Mouse (Mus musculus) intestine, postnatal 0 days (tissue): ENCODE results near the gene Nepn. TPM values are rescaled to one million over a fixed set of nuclear protein-coding genes. Genes with fewer than 3 reads are reported as not detected.

Experiments
- ATAC-seq: fragments of 200-750 bp; cut with Nextera tagmentation; 2 replicates; pipeline ENCODE4 v1.8.0; 2017; ENCODE audit warnings: mild to moderate bottlenecking, moderate TSS enrichment, moderate library complexity
- H3K27ac ChIP-seq: fragments of 300-500 bp; sonication (generic); 2 replicates; pipeline ENCODE4 v1.5.1; 2014; ENCODE audit warnings: mild to moderate bottlenecking, low read depth, low read length, moderate library complexity
- H3K27me3 ChIP-seq: fragments of 300-500 bp; sonication (generic); replicated peaks from 2 replicates; pipeline ENCODE4 v1.6.1; 2014; ENCODE audit warnings: low read length, mixed read lengths; ENCODE audit not compliant: control insufficient read depth, insufficient read depth
- H3K36me3 ChIP-seq: fragments of 300-500 bp; sonication (generic); 2 replicates; pipeline ENCODE4 v1.6.1; 2014; ENCODE audit warnings: mild to moderate bottlenecking, moderate library complexity; ENCODE audit not compliant: control insufficient read depth, insufficient read depth
- H3K4me1 ChIP-seq: fragments of 300-500 bp; sonication (generic); replicated peaks from 2 replicates; pipeline ENCODE4 v1.6.1; 2014; ENCODE audit warnings: antibody characterized with exemption, low read length, mixed read lengths; ENCODE audit not compliant: control insufficient read depth, insufficient read depth
- H3K4me2 ChIP-seq: fragments of 300-500 bp; sonication (generic); replicated peaks from 2 replicates; pipeline ENCODE4 v1.6.1; 2014; ENCODE audit warnings: low read depth, mild to moderate bottlenecking, moderate library complexity
- H3K4me3 ChIP-seq: fragments of 300-500 bp; sonication (generic); 2 replicates; pipeline ENCODE4 v1.5.1; 2014; ENCODE audit warnings: low read depth, low read length
- H3K9ac ChIP-seq: fragments of 300-500 bp; sonication (generic); 2 replicates; pipeline ENCODE4 v1.6.1; 2014; ENCODE audit warnings: mild to moderate bottlenecking, low read depth, low read length
- H3K9me3 ChIP-seq: fragments of 300-500 bp; sonication (generic); 2 replicates; pipeline ENCODE4 v1.6.1; 2016; ENCODE audit warnings: mixed run types; ENCODE audit not compliant: control insufficient read depth
- CTCF ChIP-seq: sonication (generic); IDR thresholded peaks from 2 replicates; pipeline ENCODE4 v1.5.1; 2016; ENCODE audit warnings: low read depth, mild to moderate bottlenecking, control low read depth, antibody characterized with exemption, moderate library complexity
- WGBS: fragments of 180-500 bp; shearing (Covaris S2); extraction: QIAGEN DNeasy Blood & Tissue Kit; methylation state at CpG from one replicate; pipeline ENCODE4 v1.1.7; 2014; 5-methylcytosine and 5-hydroxymethylcytosine counted together
- polyA plus RNA-seq: library from polyadenylated mRNA; unstranded; fragments of >200 nt; fragmentation: Nextera tagmentation; extraction: Ambion mirVana; gene quantifications from 2 replicates; pipeline ENCODE4 v1.2.1, GENCODE M21; 2015

The Nepn gene
- polyA plus RNA-seq, 1 experiment from 2014 or later: 0.18 TPM

DNA sequence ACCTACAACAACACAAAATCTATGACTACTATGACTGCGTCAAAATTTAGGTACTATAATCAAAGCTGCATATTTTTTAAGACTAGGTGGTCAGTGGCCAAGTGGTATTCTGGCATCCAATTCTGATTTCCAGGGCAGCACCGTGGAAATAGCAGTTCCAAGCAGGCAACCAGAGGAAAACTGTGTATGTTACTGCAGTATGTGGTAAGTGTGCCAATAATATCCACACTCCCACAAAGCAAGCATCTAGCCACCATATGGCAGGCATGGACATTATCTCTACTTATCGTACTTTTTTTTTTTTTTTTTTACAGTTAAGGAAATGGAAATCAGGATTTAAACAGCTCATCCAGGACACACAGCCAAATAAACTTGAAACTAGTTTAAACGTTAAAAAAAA, 20.4 kb upstream of the Nepn start:
- no peak overlapping the region for H3K27ac ChIP-seq
- no peaks in the 10 kb centered on the region for H3K27me3 ChIP-seq
- H3K9me3 ChIP-seq: no peaks in the 10 kb centered on the region
- H3K9ac ChIP-seq: no peak overlapping the region
- no peaks in the 10 kb centered on the region for H3K4me1 ChIP-seq
- no peak overlapping the region for H3K4me3 ChIP-seq
- no peaks in the 10 kb centered on the region for H3K36me3 ChIP-seq
- 76% methylated on average over 4 of the region's 4 CpGs for WGBS
- no peak for TF ChIP-seq CTCF
- no peak for ATAC-seq
- no peak overlapping the region for H3K4me2 ChIP-seq

- H3K9me3 ChIP-seq: no peaks in the 10 kb centered on the region
- no peak overlapping the region for H3K27ac ChIP-seq
- H3K9ac ChIP-seq: no peak overlapping the region
- TF ChIP-seq CTCF: no peak
- H3K4me1 ChIP-seq: 0 out of 2 replicates have a peak, but pooled peaks cover 3% of the 10 kb centered on the region
- H3K36me3 ChIP-seq: no peaks in the 10 kb centered on the region
- WGBS: 39% methylated on average over 4 of the region's 4 CpGs
- H3K4me2 ChIP-seq: no peak overlapping the region
- no peak; the same call in 1 of the 2 replicates for ATAC-seq
- no peaks in the 10 kb centered on the region for H3K27me3 ChIP-seq
- H3K4me3 ChIP-seq: no peak overlapping the region
Observed at GRCm38 (mm10) chr10:52373834-52374233, 14.9 kb upstream of the Nepn start.

DNA sequence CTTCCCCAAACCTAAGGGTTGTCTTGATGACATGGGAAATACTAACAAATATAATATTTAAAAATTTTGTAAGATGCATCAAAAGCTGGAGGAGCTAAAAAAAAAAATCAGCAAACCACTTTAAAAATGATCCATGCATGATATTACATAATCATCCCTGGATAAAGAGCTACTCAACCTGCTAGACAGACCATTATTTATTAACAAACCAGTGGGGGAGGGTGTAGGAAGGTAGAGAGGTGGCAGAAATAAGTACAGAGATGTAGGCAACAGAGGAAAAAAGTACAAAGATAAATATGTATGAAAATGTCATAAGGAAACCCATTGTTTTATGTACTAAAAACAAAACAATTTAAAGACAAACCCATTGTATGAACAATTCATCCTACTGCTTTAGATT, 14.1 kb upstream of the Nepn start:
- Histone ChIP-seq H3K36me3 (no peaks in the 10 kb centered on the region), H3K27ac (no peak overlapping the region), H3K27me3 (no peaks in the 10 kb centered on the region), H3K4me1 (0 out of 2 replicates have a peak, but pooled peaks cover 3% of the 10 kb centered on the region), H3K9ac (no peak overlapping the region), H3K9me3 (no peaks in the 10 kb centered on the region), H3K4me3 (no peak overlapping the region), H3K4me2 (no peak overlapping the region)
- no peak for ATAC-seq
- TF ChIP-seq CTCF: no peak

DNA sequence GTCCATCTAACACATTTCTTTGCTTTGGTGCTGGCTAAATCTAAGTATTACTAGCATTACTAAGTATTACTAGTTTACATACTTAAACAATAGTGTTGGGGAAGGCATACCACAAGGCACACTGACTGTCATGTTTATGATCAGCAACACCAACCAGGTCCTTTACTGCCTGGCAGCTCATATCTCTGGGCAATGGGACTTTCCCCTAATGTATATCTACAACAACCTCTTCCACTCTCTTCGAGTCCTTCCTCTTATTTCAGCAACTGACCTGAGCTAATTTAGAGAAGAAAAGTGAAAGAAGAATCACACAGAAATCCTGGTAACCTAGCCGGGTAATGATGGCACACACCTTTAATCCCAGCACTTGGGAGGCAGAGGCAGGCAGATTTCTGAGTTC, 12.3 kb upstream of the Nepn start:
- no peak overlapping the region for H3K9ac ChIP-seq
- H3K4me2 ChIP-seq: no peak overlapping the region
- ATAC-seq: no peak
- no peaks in the 10 kb centered on the region for H3K9me3 ChIP-seq
- H3K36me3 ChIP-seq: no peaks in the 10 kb centered on the region
- no peak overlapping the region for H3K4me3 ChIP-seq
- no peaks in the 10 kb centered on the region for H3K27me3 ChIP-seq
- TF ChIP-seq CTCF: no peak
- no peak overlapping the region for H3K27ac ChIP-seq
- 62% methylated on average over 2 of the region's 2 CpGs for WGBS
- H3K4me1 ChIP-seq: 0 out of 2 replicates have a peak, but pooled peaks cover 3% of the 10 kb centered on the region

DNA sequence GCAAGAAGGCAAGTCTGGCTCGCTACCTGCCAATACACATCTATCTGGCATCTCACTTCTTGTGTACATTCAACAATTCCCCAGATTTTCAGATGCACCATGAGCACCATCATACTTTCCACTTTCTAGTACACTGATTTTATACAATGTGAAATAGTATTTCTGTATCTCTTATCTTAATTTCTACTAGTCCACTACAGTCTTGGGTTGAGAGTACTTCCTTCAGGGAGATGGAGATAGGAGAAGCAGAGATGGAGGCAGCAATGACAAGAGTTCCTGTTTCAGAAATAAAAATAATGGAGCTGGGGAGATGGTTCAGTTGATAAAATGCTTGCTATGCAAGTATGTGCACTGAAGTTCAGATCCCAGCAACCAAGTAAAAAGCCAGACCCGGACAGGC, 11.0 kb upstream of the Nepn start:
- TF ChIP-seq CTCF: no peak
- Histone ChIP-seq H3K4me2 (no peak overlapping the region), H3K9me3 (no peaks in the 10 kb centered on the region), H3K27ac (no peak overlapping the region), H3K4me3 (no peak overlapping the region), H3K4me1 (0 out of 2 replicates have a peak, but pooled peaks cover 3% of the 10 kb centered on the region), H3K36me3 (no peaks in the 10 kb centered on the region), H3K27me3 (no peaks in the 10 kb centered on the region), H3K9ac (no peak overlapping the region)
- ATAC-seq: no peak
- WGBS: 94% methylated on average over 2 of the region's 2 CpGs

GRCm38 (mm10) chr10:52381321-52381801, 7.4 kb upstream of the Nepn start:
- Histone ChIP-seq H3K9ac (peak overlapping the region; percentile 86), H3K4me2 (peak overlapping the region; percentile 84), H3K36me3 (no peaks in the 10 kb centered on the region), H3K27me3 (no peaks in the 10 kb centered on the region), H3K4me1 (0 out of 2 replicates have a peak, but pooled peaks cover 3% of the 10 kb centered on the region), H3K27ac (peak overlapping the region; percentile 96), H3K4me3 (peak overlapping the region; percentile 96), H3K9me3 (no peaks in the 10 kb centered on the region)
- under 1% methylated on average over 19 of the region's 19 CpGs for WGBS
- TF ChIP-seq CTCF: no peak
- no peak; the same call in 1 of the 2 replicates for ATAC-seq
